Mouse (Mus musculus) megakaryocyte, embryonic 14.5 days (primary cell): ENCODE results near the gene Dmc1. TPM values are rescaled to one million over a fixed set of nuclear protein-coding genes. Genes with fewer than 3 reads are reported as not detected.

Experiments
- H3K27me3 ChIP-seq: replicated peaks from 2 replicates; pipeline ENCODE3; 2012; ENCODE audit warnings: inconsistent platforms
- H3K36me3 ChIP-seq: replicated peaks from 2 replicates; pipeline ENCODE3; 2012; ENCODE audit warnings: low read length, inconsistent platforms, mixed read lengths
- H3K4me1 ChIP-seq: 2 replicates; pipeline ENCODE4 v1.6.1; 2012; ENCODE audit warnings: inconsistent platforms
- H3K4me3 ChIP-seq: replicated peaks from 2 replicates; pipeline ENCODE3; 2012; ENCODE audit warnings: moderate library complexity, mild to moderate bottlenecking, inconsistent platforms
- H3K9me3 ChIP-seq: 2 replicates; pipeline ENCODE4 v1.6.1; 2012; ENCODE audit warnings: inconsistent platforms
- FLI1 ChIP-seq: IDR thresholded peaks from 2 replicates; pipeline ENCODE4 v1.6.1; 2012; ENCODE audit warnings: low read length, inconsistent platforms, mixed read lengths
- GATA1 ChIP-seq: IDR thresholded peaks from 3 replicates; pipeline ENCODE4 v1.6.1; 2012; ENCODE audit warnings: mixed read lengths, low read length, inconsistent platforms, borderline replicate concordance
- polyA plus RNA-seq: library from polyadenylated mRNA; stranded (reverse); fragments of >175 nt; gene quantifications from 2 replicates; pipeline ENCODE4 v1.2.3, GENCODE M21; 2012; ENCODE audit warnings: low replicate concordance; ENCODE audit not compliant: insufficient read depth

Dmc1 gene
- polyA plus RNA-seq, 1 experiment = not detected

- peaks cover 50% of the 10 kb centered on the region for H3K36me3 ChIP-seq
These were observed 59.4 kb downstream of the Dmc1 start for GRCm38 (mm10) chr15:79545496-79545895.

DNA sequence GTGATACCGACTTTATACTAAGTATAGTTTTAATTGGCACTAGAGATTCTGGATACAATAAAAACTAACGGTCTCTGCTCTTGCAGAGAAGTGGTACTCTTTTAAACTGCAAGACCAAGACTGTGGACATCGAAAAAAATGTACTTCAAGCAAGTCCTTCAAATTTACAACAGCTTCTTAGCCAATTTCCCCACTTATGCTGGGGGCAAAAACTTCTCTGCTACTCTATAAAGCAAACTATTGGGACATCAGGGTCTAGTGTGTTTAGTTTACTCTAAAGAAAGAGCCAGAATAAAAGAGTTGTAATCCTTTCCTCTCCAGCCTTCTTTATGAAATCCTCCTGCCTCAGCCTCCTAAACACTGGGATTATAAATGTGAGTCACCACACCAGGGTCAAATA is 60.9 kb downstream of the Dmc1 start:
- peaks cover 65% of the 10 kb centered on the region for H3K36me3 ChIP-seq
- TF ChIP-seq FLI1 = no peak
- TF ChIP-seq GATA1 = no peak
- H3K9me3 ChIP-seq = peaks cover 8% of the 10 kb centered on the region; the same call in 1 of the 2 replicates
- no peak overlapping the region for H3K4me3 ChIP-seq
- peaks cover 31% of the 10 kb centered on the region for H3K4me1 ChIP-seq
- no peaks in the 10 kb centered on the region for H3K27me3 ChIP-seq

More at GRCm38 (mm10) chr15:79545496-79545895, 59.4 kb downstream of the Dmc1 start:
- H3K4me3 ChIP-seq = peak overlapping the region; percentile 98
- H3K9me3 ChIP-seq = peaks cover 8% of the 10 kb centered on the region; the same call in 1 of the 2 replicates
- H3K27me3 ChIP-seq = peaks cover 4% of the 10 kb centered on the region
- H3K4me1 ChIP-seq = peaks cover 28% of the 10 kb centered on the region
- TF ChIP-seq GATA1 = no peak
- TF ChIP-seq FLI1 = no peak

GRCm38 (mm10) chr15:79533796-79534195 is 71.1 kb downstream of the Dmc1 start:
- H3K4me3 ChIP-seq = no peak overlapping the region

DNA sequence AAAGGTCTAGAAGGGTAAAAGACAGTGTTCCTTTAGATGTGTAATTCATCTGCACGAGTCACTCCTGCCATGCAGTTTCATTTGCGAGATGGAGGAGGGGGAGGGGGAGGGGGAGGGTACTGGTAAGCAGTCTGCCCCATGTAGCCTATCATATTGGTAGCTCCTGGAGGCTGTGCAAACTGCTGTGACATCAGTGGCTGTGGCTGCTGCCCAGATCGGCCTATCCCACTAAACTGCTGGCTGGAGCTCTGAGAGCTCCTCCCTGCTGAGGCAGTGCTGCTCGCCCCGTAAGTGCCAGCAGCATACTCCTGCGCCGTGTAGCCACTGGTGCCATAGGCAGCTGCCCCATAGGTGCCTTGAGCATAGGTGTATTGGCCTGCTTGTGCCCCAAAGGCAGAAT is 75.0 kb downstream of the Dmc1 start:
- TF ChIP-seq GATA1 (no peak), FLI1 (no peak)
- Histone ChIP-seq H3K4me1 (peaks cover 17% of the 10 kb centered on the region), H3K9me3 (no peaks in the 10 kb centered on the region), H3K4me3 (no peak overlapping the region), H3K36me3 (peaks cover 90% of the 10 kb centered on the region), H3K27me3 (no peaks in the 10 kb centered on the region)

More at GRCm38 (mm10) chr15:79533796-79534195, 71.1 kb downstream of the Dmc1 start:
- Histone ChIP-seq H3K9me3 (no peaks in the 10 kb centered on the region), H3K4me1 (peaks cover 17% of the 10 kb centered on the region), H3K36me3 (peaks cover 100% of the 10 kb centered on the region), H3K27me3 (no peaks in the 10 kb centered on the region)
- TF ChIP-seq GATA1 = no peak
- no peak for TF ChIP-seq FLI1

GRCm38 (mm10) chr15:79527991-79528639 is 76.8 kb downstream of the Dmc1 start:
- Histone ChIP-seq H3K36me3 (peaks cover 72% of the 10 kb centered on the region), H3K4me1 (peaks cover 17% of the 10 kb centered on the region), H3K9me3 (peaks cover 10% of the 10 kb centered on the region), H3K4me3 (no peak overlapping the region), H3K27me3 (peaks cover 5% of the 10 kb centered on the region)
- TF ChIP-seq GATA1 = no peak
- TF ChIP-seq FLI1 = no peak

- H3K4me3 ChIP-seq = no peak overlapping the region
- H3K36me3 ChIP-seq = peaks cover 63% of the 10 kb centered on the region
- H3K27me3 ChIP-seq = peaks cover 14% of the 10 kb centered on the region
- TF ChIP-seq FLI1 = no peak
- TF ChIP-seq GATA1 = no peak
- peaks cover 17% of the 10 kb centered on the region for H3K4me1 ChIP-seq
- peaks cover 19% of the 10 kb centered on the region for H3K9me3 ChIP-seq
These were observed 77.7 kb downstream of the Dmc1 start for GRCm38 (mm10) chr15:79527192-79527591.

- Histone ChIP-seq H3K27me3 (peaks cover 19% of the 10 kb centered on the region), H3K9me3 (peaks cover 19% of the 10 kb centered on the region), H3K4me3 (no peak overlapping the region), H3K36me3 (peaks cover 53% of the 10 kb centered on the region), H3K4me1 (peaks cover 12% of the 10 kb centered on the region)
- TF ChIP-seq FLI1 (no peak), GATA1 (no peak)
These were observed 78.7 kb downstream of the Dmc1 start for GRCm38 (mm10) chr15:79525979-79526768.

DNA sequence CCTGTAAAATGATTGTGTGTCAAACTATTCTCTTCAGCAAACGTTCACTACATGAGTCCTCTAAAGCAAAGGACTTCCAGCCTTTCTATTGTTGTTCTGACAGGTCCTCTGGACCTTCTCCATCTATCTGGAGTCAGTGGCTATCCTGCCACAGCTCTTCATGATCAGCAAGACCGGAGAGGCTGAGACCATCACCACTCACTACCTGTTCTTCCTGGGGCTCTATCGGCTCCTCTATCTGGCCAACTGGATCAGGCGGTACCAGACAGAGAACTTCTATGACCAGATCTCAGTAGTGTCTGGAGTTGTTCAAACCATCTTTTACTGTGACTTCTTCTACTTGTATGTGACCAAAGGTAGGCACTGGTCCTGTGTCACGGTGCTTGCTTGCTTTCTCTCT is 79.3 kb downstream of the Dmc1 start:
- H3K9me3 ChIP-seq = peaks cover 19% of the 10 kb centered on the region
- H3K27me3 ChIP-seq = peaks cover 23% of the 10 kb centered on the region
- no peak overlapping the region for H3K4me3 ChIP-seq
- peaks cover 12% of the 10 kb centered on the region for H3K4me1 ChIP-seq
- TF ChIP-seq FLI1 (no peak), GATA1 (no peak)
- peaks cover 47% of the 10 kb centered on the region for H3K36me3 ChIP-seq

- no peaks in the 10 kb centered on the region for H3K36me3 ChIP-seq
- TF ChIP-seq FLI1 (no peak), GATA1 (no peak)
- peaks cover 76% of the 10 kb centered on the region for H3K27me3 ChIP-seq
- no peak overlapping the region for H3K4me3 ChIP-seq
- H3K9me3 ChIP-seq = peaks cover 30% of the 10 kb centered on the region
- H3K4me1 ChIP-seq = peaks cover 22% of the 10 kb centered on the region
These were observed 85.3 kb downstream of the Dmc1 start for GRCm38 (mm10) chr15:79519400-79520220.
